Mouse (Mus musculus): ENCODE data around the gene Stk17b.

DNA sequence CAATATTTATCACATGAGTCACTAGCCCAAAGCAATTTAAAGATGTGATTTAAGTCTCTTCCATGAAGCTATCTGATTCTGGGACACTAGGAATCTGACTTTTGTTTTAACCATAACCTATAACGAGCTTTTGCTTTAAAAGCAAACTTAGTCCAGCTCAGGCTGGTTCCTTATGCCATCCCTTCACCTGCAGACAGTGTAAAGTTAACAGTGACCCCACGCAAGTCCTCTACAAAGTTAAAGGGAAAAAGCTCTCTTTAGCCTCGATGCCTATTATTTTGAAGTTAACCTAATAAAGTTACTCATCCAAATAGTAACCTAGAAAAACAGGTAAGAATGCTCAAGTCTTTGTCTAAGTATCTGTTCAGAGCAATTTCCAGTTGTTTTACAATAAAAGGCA is 10.5 kb downstream of the Stk17b start:
- TF ChIP-seq POLR2A (IDR thresholded peaks at IDR 0.05; ENCODE audit: borderline replicate concordance, control insufficient read depth, low read depth, low read length), result no peak
- no peak for TF ChIP-seq CTCF (IDR thresholded peaks at IDR 0.05; ENCODE audit: control insufficient read depth, insufficient read depth, low read length)
